Mouse (Mus musculus) CD4-positive naive resting alpha-beta T cell, adult 57 days (primary cell): ENCODE results near the gene Dap. TPM values are rescaled to one million over a fixed set of nuclear protein-coding genes. Genes with fewer than 3 reads are reported as not detected.

Experiments used
- total RNA-seq: library from RNA; stranded (reverse); gene quantifications from one replicate; pipeline ENCODE4 v1.2.4, GENCODE M21; 2023

Gene Dap
- total RNA-seq = 50.6 TPM

DNA sequence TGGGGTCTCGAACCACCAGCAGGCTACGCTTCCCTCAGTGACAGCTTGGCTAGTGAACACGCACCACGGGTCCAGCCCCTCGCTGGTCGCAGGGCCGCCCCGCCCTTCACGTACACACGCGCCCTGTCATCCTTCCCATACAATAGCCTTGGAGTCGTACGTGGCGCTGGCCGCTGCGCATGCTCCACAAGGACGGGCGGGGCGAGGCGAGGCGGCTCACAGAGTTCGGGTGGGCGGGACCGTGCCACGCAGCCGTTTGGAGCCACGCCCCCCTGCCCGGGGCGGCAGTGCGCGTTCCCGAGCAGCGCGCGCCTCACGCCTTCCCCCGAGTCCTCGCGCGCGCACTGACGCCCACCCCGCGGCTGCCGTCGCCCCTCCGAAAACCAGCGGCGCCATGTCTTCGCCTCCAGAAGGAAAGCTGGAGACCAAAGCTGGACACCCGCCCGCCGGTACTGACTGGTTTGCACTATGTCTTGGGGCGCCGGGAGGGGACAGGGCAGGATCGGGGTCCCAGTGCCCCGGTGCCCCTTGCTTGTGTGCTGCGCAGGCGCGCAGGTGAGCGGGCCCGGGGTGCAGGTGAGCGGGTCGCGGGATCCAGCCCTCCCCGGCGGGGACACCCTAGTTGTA lies at the start of gene Dap:
Dap (plus strand) TSS at position 180 of the 627 bp plus-strand sequence.

Other genes with a start within 250 kb of the Dap start
- 1.0 TPM for gene Ankrd33b, start 143.4 kb downstream of the Dap start, total RNA-seq
- gene Ropn1l, start 229.4 kb downstream of the Dap start, total RNA-seq = 2.3 TPM